Mouse (Mus musculus) splenic B cell, adult 2 months (primary cell): Measurements from ENCODE around the gene Selenbp1.
"Not testable (repeated sequence)": the region's sequence is repeated elsewhere in the genome, so short reads cannot be mapped to it uniquely, and the experiment has no call there.

Experiments
- DNase-seq: peaks from one replicate; pipeline ENCODE4 v3.0.0-alpha.2; 2011; ENCODE audit warnings: low read depth, low spot score
- H3K27me3 ChIP-seq: 2 replicates; pipeline ENCODE4 v1.6.1; 2012; ENCODE audit warnings: mild to moderate bottlenecking, low read length, moderate library complexity, mixed read lengths; ENCODE audit not compliant: control insufficient read depth, poor library complexity, insufficient read depth, severe bottlenecking
- H3K36me3 ChIP-seq: 2 replicates; pipeline ENCODE4 v1.6.1; 2012; ENCODE audit warnings: mild to moderate bottlenecking, low read length, moderate library complexity, mixed read lengths; ENCODE audit not compliant: control insufficient read depth, poor library complexity, insufficient read depth, severe bottlenecking

Selenbp1 gene

GRCm38 (mm10) chr3:94932809-94933564, at the start of gene Selenbp1:
Gene Selenbp1 (plus strand): TSS chr3:94933056.
- DNase-seq: no peak
- no peaks in the 10 kb centered on the region for H3K27me3 ChIP-seq
- no peaks in the 10 kb centered on the region for H3K36me3 ChIP-seq

GRCm38 (mm10) chr3:94886316-94887224, 46.3 kb upstream of the Selenbp1 start, which contains the start of gene Psmb4:
Gene Psmb4 (minus strand): TSS chr3:94886961.
- Histone ChIP-seq H3K36me3 (peaks cover 9% of the 10 kb centered on the region; the same call in 1 of the 2 replicates), H3K27me3 (no peaks in the 10 kb centered on the region)
- peak; percentile 88 for DNase-seq

- H3K36me3 ChIP-seq: peaks cover 5% of the 10 kb centered on the region; the same call in 1 of the 2 replicates
- DNase-seq: peak; percentile 53
- H3K27me3 ChIP-seq: no peaks in the 10 kb centered on the region
Measured at GRCm38 (mm10) chr3:94888595-94888994, 44.3 kb upstream of the Selenbp1 start.

GRCm38 (mm10) chr3:94894076-94894475, 38.8 kb upstream of the Selenbp1 start:
- Histone ChIP-seq H3K36me3 (no peaks in the 10 kb centered on the region), H3K27me3 (no peaks in the 10 kb centered on the region)
- no peak for DNase-seq

- DNase-seq: peak; percentile 59
- no peaks in the 10 kb centered on the region for H3K27me3 ChIP-seq
- no peaks in the 10 kb centered on the region for H3K36me3 ChIP-seq
Measured at GRCm38 (mm10) chr3:94902747-94903146, 30.1 kb upstream of the Selenbp1 start.

- H3K36me3 ChIP-seq, H3K27me3 ChIP-seq, DNase-seq: not testable (repeated sequence)
Measured at GRCm38 (mm10) chr3:94904759-94905158, 28.1 kb upstream of the Selenbp1 start.

- H3K27me3 ChIP-seq: no peaks in the 10 kb centered on the region
- H3K36me3 ChIP-seq: no peaks in the 10 kb centered on the region
- DNase-seq: no peak
Measured at GRCm38 (mm10) chr3:94906482-94906881, 26.4 kb upstream of the Selenbp1 start.

GRCm38 (mm10) chr3:94911050-94911693, 21.7 kb upstream of the Selenbp1 start:
- Histone ChIP-seq H3K27me3 (no peaks in the 10 kb centered on the region), H3K36me3 (no peaks in the 10 kb centered on the region)
- DNase-seq: no peak

GRCm38 (mm10) chr3:94913801-94914200, 19.1 kb upstream of the Selenbp1 start:
- Histone ChIP-seq H3K27me3 (no peaks in the 10 kb centered on the region), H3K36me3 (no peaks in the 10 kb centered on the region)
- no peak for DNase-seq

- DNase-seq: no peak
- H3K36me3 ChIP-seq: no peaks in the 10 kb centered on the region
- no peaks in the 10 kb centered on the region for H3K27me3 ChIP-seq
Measured at GRCm38 (mm10) chr3:94915903-94916741, 16.7 kb upstream of the Selenbp1 start.

- H3K27me3 ChIP-seq: no peaks in the 10 kb centered on the region
- no peak for DNase-seq
Measured at GRCm38 (mm10) chr3:94917816-94918361, 15.0 kb upstream of the Selenbp1 start.

GRCm38 (mm10) chr3:94918845-94919244, 14.0 kb upstream of the Selenbp1 start:
- no peak for DNase-seq
- Histone ChIP-seq H3K27me3 (no peaks in the 10 kb centered on the region), H3K36me3 (no peaks in the 10 kb centered on the region)

More at GRCm38 (mm10) chr3:94917816-94918361, 15.0 kb upstream of the Selenbp1 start:
- no peaks in the 10 kb centered on the region for H3K36me3 ChIP-seq

GRCm38 (mm10) chr3:94921104-94921503, 11.8 kb upstream of the Selenbp1 start:
- no peak for DNase-seq
- no peaks in the 10 kb centered on the region for H3K27me3 ChIP-seq
- no peaks in the 10 kb centered on the region for H3K36me3 ChIP-seq

- no peaks in the 10 kb centered on the region for H3K27me3 ChIP-seq
- no peaks in the 10 kb centered on the region for H3K36me3 ChIP-seq
- DNase-seq: no peak
Measured at GRCm38 (mm10) chr3:94922333-94922732, 10.5 kb upstream of the Selenbp1 start.
